Mouse (Mus musculus): ENCODE measurements around the gene S100a4. TPM values are rescaled to one million over a fixed set of nuclear protein-coding genes. Genes with fewer than 3 reads are reported as not detected.

S100a4 gene
- total RNA-seq, 1 experiment from 2014 or later: 7.3 TPM

- no peak for DNase-seq
Observed at GRCm38 (mm10) chr3:90600036-90600435, 3.5 kb upstream of the S100a4 start.

DNA sequence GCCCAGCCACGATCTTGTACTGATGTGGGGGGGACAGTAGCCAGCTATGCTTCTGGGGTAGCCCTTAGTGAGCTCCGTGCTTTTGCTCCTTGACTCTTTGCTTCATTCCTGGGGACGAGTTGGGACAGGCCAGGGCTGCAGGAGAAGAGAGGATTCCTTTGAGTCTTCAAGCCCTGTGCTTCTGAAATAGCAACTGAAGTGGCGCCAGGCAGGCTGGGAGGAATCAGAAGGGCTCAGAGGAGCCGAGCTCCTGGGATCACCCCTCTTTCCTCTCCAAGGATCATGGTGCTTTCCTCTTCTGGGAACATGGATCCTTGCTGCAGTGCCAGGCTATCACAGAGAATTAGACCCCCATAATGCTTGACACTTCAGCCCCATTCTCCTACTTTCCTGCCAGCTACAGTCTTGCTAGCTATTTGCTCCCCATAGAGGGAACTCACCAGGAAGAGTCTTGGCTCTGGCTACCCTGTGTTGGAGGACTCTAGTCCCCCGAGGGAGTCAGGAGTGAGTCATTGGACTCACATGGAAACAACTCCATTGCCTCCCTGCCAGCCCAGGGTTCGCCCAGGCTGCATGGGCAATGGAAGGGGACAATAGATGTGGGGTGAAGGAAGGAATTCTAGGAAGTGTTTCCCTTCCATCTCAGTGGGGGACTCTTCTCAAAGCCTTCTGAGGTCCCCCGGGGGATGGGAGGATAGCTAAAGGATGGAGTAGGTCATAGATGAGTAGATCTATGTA, 2.9 kb upstream of the S100a4 start:
- no peak for DNase-seq

DNA sequence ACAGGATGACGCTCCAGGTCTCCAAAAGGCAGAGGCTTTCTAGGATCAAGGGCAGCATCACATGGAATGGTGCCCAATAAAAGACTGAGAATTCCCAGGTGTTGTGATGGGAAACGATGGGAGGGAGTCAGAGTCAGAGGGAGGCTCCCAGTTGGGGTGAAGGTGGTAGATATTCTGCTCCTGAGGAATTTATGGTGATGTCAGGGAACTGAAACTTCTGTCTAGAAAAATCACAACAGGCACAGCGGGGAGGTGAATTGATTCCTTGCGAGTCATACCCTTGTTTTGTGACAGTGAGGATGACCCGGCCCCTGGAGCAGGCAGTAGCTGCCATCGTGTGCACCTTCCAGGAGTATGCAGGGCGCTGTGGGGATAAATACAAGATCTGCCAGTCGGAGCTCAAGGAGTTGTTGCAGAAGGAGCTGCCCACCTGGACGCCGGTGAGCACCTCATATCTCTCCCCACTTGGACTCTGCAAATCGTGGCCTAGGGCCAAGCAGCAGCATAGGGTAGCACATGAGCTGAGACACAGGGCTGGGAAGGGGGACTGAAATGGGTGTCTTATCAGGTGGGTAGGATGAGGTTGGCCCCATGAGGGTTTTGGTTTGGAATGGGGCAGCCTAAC, 2.0 kb upstream of the S100a4 start, which contains the start of gene Gm42674:
Gene Gm42674, plus strand, starts transcription at position 419 of the 625 bp plus-strand sequence.
- DNase-seq: no peak

- peak; percentile 86 for DNase-seq
Observed at GRCm38 (mm10) chr3:90604416-90604815, 845 bp downstream of the S100a4 start.

DNA sequence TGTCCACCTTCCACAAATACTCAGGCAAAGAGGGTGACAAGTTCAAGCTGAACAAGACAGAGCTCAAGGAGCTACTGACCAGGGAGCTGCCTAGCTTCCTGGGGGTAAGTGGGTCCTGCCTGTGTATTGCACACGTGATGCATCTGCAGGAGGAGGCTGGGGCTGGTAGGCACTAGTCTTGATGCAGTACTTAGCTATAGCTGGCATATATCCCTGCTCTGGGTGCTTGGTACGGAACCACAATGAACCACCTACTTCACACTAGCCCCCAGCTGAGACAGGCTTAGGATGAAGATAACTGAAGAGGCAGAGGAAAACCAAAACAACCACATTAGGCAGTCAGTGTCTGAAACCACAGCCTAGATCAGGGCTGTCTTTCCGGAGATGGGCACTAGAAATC, 1.5 kb downstream of the S100a4 start:
- DNase-seq: no peak

DNA sequence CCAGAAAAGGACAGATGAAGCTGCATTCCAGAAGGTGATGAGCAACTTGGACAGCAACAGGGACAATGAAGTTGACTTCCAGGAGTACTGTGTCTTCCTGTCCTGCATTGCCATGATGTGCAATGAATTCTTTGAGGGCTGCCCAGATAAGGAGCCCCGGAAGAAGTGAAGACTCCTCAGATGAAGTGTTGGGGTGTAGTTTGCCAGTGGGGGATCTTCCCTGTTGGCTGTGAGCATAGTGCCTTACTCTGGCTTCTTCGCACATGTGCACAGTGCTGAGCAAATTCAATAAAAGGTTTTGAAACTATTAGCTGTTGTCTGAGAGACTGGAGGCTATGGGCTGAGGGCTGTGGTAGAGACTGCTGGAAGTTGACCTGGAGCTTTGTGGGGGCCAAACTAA, 2.2 kb downstream of the S100a4 start:
- no peak for DNase-seq

GRCm38 (mm10) chr3:90606185-90606584, 2.6 kb downstream of the S100a4 start:
- DNase-seq: no peak

DNA sequence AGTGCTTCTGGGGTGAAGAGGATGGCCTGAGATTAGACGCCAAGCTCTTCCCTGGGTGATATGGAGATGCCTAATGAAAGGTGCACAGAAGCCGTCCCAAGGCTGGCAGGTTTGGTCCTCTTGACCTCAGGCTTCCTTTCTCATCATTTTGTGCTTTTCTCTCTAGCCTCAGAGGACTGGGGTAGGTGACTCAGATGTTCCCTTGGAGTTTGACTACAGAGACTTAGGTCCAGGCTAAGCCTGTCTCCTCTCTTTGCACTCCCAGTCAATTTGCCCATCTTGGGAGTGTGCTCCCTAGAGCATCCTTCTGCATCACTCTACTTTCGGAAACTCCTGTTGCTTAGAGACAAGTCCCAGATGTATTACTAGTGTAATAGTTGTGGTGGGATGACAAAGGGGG, 3.8 kb downstream of the S100a4 start:
- DNase-seq: no peak

- DNase-seq: no peak
Observed at GRCm38 (mm10) chr3:90608223-90608622, 4.7 kb downstream of the S100a4 start, which contains the start of gene S100a5. Gene S100a5 (plus strand): TSS chr3:90608523.

- DNase-seq: no peak
Observed at GRCm38 (mm10) chr3:90609102-90609501, 5.5 kb downstream of the S100a4 start.

DNA sequence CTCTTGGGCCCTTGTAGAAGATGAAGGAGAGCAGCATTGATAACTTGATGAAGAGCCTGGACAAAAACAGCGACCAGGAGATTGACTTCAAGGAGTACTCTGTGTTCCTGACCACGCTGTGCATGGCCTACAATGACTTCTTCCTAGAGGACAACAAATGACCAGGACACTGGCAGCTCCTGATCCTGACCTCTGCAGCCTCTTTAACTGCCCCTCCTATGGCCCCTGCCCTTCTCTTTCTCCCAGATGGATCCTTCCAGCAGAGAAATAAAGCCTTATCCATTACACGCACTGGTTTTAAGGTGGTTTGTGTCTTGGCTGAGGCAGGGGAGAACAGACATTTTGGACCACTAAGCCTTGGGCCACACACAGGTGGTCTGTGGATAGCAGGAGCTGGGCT, 7.9 kb downstream of the S100a4 start:
- no peak for DNase-seq

- no peak for DNase-seq
Observed at GRCm38 (mm10) chr3:90612061-90612460, 8.5 kb downstream of the S100a4 start.

DNA sequence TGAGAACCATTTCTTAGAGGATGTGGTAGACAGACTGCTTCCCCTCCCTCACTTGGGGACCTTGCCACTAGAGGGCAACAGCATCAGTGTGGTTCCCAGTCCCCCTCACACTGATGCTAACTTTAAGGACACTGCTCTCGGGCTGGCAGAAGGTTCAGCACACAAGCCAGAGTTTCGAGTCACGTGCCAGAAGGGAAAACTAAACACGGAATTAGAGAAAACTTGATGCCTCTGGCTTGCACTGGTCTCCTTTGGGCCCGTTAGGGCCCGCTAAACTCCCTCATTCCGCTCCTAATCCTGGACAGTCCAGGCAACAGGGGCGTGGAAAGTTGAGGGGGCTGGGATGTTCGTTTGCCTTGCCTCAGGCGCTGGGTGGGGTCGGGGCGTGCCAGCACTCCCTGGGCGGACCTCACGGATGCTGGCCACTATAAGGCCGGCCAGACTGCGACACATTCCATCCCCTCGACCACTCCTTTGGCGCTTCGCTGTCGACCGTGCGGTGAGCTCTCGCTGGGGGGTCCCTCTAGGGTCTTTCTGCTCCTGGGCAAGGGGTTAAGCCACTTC, 9.2 kb downstream of the S100a4 start, which contains the start of gene S100a6:
Gene S100a6, plus strand, starts transcription at position 155 of the 564 bp plus-strand sequence.
- peak; percentile 49 for DNase-seq

DNA sequence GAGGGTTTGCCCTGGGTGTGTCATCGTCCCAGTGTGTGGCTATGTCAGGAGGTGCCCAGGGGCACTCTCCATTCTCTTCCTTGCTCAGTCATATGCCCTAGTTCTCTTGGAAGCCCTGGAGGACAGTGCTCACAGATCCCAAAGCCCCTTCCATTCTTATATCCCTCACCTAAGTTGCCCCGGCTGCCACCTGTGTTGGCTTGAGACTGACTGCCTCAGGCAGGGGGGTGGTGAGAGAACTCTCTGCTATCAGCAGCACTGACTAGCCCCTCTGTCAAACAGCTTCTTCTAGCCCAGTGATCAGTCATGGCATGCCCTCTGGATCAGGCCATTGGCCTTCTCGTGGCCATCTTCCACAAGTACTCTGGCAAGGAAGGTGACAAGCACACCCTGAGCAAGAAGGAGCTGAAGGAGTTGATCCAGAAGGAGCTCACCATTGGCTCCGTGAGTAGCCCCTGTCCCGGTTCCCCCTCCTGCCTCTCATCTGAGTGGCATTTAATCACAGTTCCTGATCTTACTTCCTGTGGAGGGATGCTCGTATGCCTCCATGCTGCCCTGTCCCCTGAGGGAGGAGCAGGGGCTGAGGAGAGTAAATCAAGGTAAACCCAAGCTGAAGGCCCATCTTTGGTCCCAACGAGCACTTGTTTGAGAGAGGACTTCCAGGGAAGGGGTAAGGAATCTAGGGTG, 10.0 kb downstream of the S100a4 start:
- no peak for DNase-seq

- no peak for DNase-seq
Observed at GRCm38 (mm10) chr3:90614148-90614530, 10.6 kb downstream of the S100a4 start.

DNA sequence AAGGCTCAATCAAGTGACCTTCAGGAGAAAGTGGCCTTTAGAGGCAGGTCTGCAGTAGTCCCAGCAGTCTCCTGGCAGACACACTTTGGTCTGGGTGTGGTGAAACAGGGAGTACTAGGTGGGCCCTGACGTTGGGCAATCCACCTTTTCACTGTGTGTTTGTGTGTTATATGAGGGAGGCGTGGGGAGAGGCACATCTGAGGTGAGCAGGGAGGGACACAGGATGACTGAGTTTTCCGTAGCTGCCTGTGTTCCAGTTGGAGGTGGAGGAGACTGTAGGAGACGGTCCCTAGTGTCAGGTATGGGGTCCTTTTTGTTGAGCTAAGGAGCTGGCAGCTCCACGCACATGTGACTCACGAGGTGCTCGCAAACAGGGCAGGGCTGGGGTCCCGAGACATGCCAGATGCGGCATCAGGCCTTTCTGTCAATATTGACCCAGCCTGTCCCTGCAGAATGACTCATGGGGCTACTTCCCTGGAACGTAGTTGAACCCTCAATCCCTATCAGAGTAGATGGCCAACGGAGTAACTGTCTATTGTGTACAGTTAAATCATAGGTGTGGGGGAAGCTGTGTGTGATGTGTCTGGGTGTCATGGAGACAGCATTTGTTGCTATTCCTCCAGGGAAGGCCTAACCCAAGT, 11.2 kb downstream of the S100a4 start:
- DNase-seq: no peak

DNA sequence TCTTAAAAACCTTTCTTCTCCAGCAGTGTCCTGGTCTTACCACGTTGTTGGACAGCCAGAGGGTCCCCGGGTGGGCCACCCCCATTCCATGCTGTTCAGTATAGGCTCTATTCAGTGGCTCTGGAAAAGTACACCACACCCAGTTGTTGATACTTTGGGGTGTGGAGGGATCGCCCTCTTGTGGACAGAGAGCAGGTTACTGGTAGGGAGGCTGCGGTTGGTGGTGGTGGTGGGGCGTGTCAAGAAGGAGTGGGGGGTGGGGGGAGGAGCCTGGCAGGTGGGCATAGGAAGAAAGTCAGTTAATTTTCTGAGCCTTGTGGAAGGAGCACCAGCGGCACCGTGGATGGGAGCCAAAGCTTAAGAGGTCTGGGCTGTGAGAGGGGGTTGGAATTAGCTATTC, 11.8 kb downstream of the S100a4 start:
- peak; percentile 66 for DNase-seq

- DNase-seq: no peak
Observed at GRCm38 (mm10) chr3:90615911-90616310, 12.3 kb downstream of the S100a4 start.

GRCm38 (mm10) chr3:90617586-90617985, 14.0 kb downstream of the S100a4 start:
- no peak for DNase-seq

- no peak for DNase-seq
Observed at GRCm38 (mm10) chr3:90621552-90621951, 18.0 kb downstream of the S100a4 start.

- DNase-seq: peak; percentile 73
Observed at GRCm38 (mm10) chr3:90623435-90624071, 20.0 kb downstream of the S100a4 start.

DNA sequence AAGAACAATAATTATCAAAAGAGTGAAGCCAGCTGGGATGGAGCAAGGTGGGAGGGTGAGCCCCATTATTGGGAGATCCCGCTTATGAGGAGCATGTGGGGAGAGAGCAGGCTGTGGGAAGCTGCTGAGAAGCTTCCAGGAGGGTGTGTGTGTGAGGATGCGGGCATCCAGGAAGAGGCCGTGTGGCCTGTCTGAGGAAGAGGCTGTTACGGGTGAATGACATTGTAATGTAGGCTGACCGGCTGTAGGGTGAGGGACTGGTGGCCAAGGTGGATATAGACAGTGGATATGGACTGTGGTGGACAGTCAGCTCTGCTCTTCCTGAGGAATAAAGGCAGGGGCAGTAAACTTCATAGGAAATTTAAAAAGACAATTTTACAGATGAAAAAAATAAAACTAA, 21.9 kb downstream of the S100a4 start:
- DNase-seq: no peak

Measured in adrenal gland, postnatal 25 days (tissue).